Mouse (Mus musculus): ENCODE measurements around the gene Arsj. TPM values are rescaled to one million over a fixed set of nuclear protein-coding genes. Genes with fewer than 3 reads are reported as not detected.

The Arsj gene
- polyA plus RNA-seq, 1 experiment from 2014 or later = 0.81 TPM

DNA sequence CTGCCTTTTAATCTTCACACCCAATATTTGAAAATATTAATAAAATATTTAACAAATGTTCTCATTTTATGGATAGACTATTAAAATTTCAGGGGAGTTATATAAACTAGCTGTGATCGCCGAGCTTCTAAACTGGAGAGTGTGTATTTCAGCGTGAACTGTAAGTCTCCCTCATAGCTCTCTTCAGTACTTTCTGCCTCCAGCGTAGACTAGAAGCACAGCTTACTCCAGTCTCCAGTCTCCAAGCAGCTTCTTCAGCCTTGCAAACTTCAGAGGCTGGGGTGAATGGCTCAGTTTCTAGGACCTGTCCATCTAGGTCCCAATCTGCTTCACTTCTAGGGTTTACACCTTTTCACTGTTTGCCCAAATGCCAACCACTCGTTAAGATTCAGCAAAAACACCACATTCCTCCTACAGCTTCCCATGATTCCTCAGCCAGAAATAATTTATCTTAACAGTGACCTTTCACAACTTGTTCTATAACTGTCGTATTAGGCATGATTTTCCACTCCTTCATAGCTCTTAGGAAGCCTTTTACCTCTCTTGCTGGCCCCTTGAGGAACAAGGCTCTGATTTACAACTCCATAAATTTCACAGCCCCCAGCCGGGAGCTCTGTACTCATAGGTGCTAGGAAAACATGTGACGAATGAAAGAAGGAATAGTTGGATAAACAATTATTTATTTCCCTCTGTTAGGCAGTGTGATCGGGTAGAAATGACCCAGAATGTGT, 9.5 kb downstream of the Arsj start:
- WGBS = 55% methylated on average over 9 of the region's 9 CpGs
- Histone ChIP-seq H3K27ac (no peak overlapping the region), H3K36me3 (no peaks in the 10 kb centered on the region), H3K4me2 (no peak overlapping the region), H3K9me3 (no peaks in the 10 kb centered on the region), H3K4me3 (no peak overlapping the region), H3K4me1 (no peaks in the 10 kb centered on the region), H3K27me3 (no peaks in the 10 kb centered on the region), H3K9ac (no peak overlapping the region)
- ATAC-seq (ENCODE audit: borderline replicate concordance, extremely low read depth, low FRiP score, low TSS enrichment) = no peak

DNA sequence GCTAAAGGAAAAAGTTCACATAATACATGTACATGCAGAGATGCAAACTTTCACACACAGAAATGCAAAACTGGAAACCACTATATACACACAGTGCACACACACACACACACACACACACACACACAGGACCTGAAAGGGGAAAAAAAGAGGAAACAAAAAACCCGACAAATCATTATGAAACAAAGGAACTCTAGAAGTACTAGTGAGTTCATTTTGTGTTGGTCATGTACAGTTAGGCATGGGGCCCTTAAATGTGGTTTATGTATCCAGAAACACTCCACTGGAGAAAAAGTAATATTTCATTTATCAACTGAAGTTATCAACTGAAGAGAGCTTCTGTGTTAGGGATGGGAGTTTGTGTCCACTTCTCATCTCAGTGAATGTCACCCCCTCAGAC, 10.2 kb downstream of the Arsj start:
- H3K9me3 ChIP-seq = no peaks in the 10 kb centered on the region
- no peak for ATAC-seq (ENCODE audit: borderline replicate concordance, extremely low read depth, low FRiP score, low TSS enrichment)
- H3K27me3 ChIP-seq = no peaks in the 10 kb centered on the region
- H3K4me2 ChIP-seq = no peak overlapping the region
- no peak overlapping the region for H3K9ac ChIP-seq
- no peaks in the 10 kb centered on the region for H3K36me3 ChIP-seq
- H3K4me1 ChIP-seq = no peaks in the 10 kb centered on the region
- WGBS = 50% methylated on average over 1 of the region's 1 CpGs
- H3K27ac ChIP-seq = no peak overlapping the region
- H3K4me3 ChIP-seq = no peak overlapping the region

DNA sequence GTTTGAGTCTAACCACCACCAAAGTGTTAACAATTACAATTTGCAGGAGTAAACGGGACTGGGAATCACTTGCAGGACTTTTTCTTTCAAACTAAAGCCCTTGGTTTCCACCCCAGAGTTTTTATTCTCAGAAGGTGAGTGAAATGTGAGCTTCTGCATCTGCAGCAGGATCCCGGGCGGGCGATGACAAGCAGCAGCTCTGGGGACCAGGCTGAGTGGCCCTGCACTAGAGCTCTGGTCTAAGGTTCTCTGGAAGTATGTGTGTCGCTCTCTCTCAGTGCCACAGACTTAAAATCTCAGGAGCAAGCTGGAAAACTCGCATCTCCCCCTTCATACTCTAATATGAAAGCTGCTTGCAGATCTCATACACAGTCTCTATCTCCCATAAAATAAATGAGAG, 15.8 kb downstream of the Arsj start:
- H3K9me3 ChIP-seq = no peaks in the 10 kb centered on the region
- no peaks in the 10 kb centered on the region for H3K36me3 ChIP-seq
- 55% methylated on average over 6 of the region's 6 CpGs for WGBS
- no peak overlapping the region for H3K4me2 ChIP-seq
- ATAC-seq (ENCODE audit: borderline replicate concordance, extremely low read depth, low FRiP score, low TSS enrichment) = no peak
- H3K27ac ChIP-seq = no peak overlapping the region
- H3K4me3 ChIP-seq = no peak overlapping the region
- H3K9ac ChIP-seq = no peak overlapping the region
- H3K4me1 ChIP-seq = no peaks in the 10 kb centered on the region
- H3K27me3 ChIP-seq = no peaks in the 10 kb centered on the region

DNA sequence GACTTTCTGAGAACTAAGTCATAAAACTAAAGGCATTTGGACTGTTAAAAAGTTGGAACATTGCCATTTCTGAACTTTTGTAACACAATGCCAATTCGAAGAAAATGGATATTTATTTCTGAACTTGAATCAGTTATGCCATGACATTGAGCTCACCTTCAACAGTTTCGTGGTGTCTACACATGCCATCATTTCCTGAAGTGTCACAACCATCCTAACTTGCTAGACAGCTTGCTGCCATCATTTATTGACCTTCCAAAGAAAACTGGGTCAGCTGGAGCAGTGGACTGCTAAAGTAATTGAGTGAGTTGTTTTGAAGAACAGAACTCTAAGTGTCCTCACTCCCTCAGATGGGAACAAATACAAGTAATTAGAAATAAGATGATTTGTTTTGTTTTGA, 16.2 kb downstream of the Arsj start:
- ATAC-seq (ENCODE audit: borderline replicate concordance, extremely low read depth, low FRiP score, low TSS enrichment) = no peak
- Histone ChIP-seq H3K36me3 (no peaks in the 10 kb centered on the region), H3K27ac (no peak overlapping the region), H3K9me3 (no peaks in the 10 kb centered on the region), H3K9ac (no peak overlapping the region), H3K27me3 (no peaks in the 10 kb centered on the region), H3K4me2 (no peak overlapping the region), H3K4me3 (no peak overlapping the region), H3K4me1 (no peaks in the 10 kb centered on the region)
- WGBS = 45% methylated on average over 2 of the region's 2 CpGs

DNA sequence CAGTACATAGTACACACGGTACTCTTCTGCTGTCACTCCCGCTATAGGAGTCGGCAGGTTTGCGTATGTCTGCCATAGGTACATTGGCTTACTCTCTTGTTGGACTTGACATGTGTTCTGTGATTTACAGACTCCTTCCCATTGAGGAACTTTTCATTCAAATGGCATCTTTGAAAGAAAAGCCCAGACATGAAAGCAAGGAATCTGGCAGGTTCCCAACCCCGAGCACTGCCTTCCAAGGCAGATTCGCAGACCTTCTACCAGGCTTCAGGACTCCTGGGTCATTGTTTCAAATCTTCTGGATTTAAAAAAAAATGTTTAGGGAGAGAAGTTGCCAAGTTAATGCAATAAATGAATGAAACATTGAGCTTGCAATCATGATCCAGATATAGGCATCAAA, 19.8 kb downstream of the Arsj start:
- 85% methylated on average over 6 of the region's 6 CpGs for WGBS

DNA sequence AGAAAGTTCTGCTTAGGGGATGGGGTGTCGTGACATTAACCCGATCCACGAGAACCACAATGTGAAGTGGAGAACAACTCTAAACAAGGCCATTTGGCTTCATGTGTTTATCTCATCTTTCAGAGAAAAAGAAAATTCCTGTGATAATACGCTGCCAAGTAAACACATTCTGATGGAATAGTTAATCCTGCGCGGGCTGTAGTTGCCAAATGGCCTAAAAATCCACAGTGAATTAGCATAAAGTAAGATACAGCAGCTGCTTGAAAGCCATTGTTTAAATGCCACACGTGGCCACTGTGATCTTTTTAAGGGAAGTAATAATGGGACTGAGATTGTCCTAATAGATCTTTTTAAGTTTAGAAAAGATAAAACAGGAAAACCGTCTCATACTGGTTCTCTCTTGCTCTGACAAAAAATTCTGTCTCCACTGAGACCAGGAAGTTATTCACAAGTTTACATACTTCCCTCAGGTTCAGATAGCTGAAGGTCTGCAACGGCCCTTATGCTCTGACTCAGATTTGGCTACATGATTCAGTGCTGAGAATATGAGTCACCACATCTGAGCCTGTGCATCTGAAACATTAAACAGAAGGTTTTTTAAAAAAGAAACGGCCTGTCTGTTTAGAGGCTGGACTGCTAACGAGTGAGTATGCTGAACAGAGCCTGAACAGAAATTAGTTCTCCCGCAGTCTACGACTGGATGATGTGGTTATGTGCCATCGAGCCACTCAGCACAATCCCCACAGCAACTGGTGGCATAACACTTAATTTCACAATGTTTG, 21.4 kb downstream of the Arsj start:
- no peak overlapping the region for H3K4me3 ChIP-seq
- WGBS = 42% methylated on average over 14 of the region's 14 CpGs
- H3K9me3 ChIP-seq = no peaks in the 10 kb centered on the region
- H3K27ac ChIP-seq = peak overlapping the region; percentile 75
- no peaks in the 10 kb centered on the region for H3K36me3 ChIP-seq
- no peaks in the 10 kb centered on the region for H3K27me3 ChIP-seq
- peak; percentile 81; the same call in 1 of the 2 replicates for ATAC-seq (ENCODE audit: borderline replicate concordance, extremely low read depth, low FRiP score, low TSS enrichment)
- no peak overlapping the region; the same call in 1 of the 2 replicates for H3K9ac ChIP-seq
- no peak overlapping the region for H3K4me2 ChIP-seq
- 0 out of 2 replicates have a peak, but pooled peaks cover 8% of the 10 kb centered on the region for H3K4me1 ChIP-seq

More for the DNA sequence above, 19.8 kb downstream of the Arsj start:
- Histone ChIP-seq H3K27me3 (no peaks in the 10 kb centered on the region), H3K4me1 (0 out of 2 replicates have a peak, but pooled peaks cover 8% of the 10 kb centered on the region), H3K4me2 (no peak overlapping the region), H3K9me3 (no peaks in the 10 kb centered on the region), H3K36me3 (no peaks in the 10 kb centered on the region), H3K27ac (no peak overlapping the region), H3K4me3 (no peak overlapping the region), H3K9ac (no peak overlapping the region)
- ATAC-seq (ENCODE audit: borderline replicate concordance, extremely low read depth, low FRiP score, low TSS enrichment) = no peak

DNA sequence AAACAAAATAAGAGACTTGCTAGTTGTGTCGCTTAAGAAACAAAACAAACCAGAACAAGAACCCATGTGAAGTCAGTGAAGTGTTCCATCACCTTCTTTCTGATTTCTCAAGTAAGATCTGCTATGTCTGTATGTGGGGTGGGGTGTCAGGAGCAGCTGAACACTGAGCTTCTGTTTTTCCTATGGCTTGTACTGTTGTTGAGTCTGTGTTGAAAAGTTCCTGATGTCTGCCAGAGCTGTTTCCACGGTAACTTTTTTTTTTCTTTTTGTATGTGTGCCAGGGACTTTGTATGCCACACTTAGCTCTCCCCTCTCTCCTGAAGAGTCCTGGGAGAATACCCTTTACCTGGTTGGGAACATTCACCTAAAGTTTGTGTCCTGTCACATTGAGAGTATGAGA, 34.0 kb downstream of the Arsj start:
- no peaks in the 10 kb centered on the region for H3K4me1 ChIP-seq
- H3K4me2 ChIP-seq = no peak overlapping the region
- WGBS = 59% methylated on average over 2 of the region's 2 CpGs
- H3K27ac ChIP-seq = no peak overlapping the region
- H3K4me3 ChIP-seq = no peak overlapping the region
- H3K27me3 ChIP-seq = no peaks in the 10 kb centered on the region
- H3K9ac ChIP-seq = no peak overlapping the region
- H3K36me3 ChIP-seq = no peaks in the 10 kb centered on the region
- ATAC-seq (ENCODE audit: borderline replicate concordance, extremely low read depth, low FRiP score, low TSS enrichment) = no peak
- H3K9me3 ChIP-seq = no peaks in the 10 kb centered on the region

DNA sequence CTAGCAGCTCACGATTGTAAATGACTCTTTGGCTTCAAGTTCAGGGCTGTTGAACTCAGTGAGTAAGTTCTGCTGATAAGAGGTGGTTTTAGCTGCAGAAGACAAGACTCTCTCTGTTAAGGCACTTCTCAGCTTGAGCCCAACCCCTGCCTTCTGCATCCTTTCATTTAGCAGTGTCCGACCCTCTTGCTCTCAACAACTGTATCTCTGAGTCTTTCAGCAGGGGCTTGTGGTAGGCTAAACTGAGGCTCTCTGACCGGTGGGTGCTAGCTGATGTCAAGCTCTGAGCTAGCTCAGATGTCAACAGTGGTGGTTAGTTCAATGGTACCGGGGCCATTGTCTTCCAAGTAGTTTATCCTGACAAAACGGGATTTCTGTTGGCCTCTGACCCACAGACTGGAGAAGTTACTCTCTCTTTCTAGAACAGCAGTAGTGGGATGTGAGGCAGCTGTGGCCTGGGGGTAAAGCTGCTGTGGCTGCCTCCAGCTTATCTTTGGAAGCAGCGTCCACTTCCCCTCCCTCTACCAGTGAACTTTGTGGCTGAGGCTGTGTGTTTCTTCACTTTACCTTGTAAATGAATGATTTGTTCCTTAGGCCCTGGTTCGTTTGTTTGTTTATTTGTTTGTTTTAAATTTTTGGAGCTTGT, 34.6 kb downstream of the Arsj start:
- Histone ChIP-seq H3K9me3 (no peaks in the 10 kb centered on the region), H3K4me1 (no peaks in the 10 kb centered on the region), H3K27me3 (no peaks in the 10 kb centered on the region), H3K27ac (no peak overlapping the region), H3K36me3 (no peaks in the 10 kb centered on the region), H3K9ac (no peak overlapping the region), H3K4me3 (no peak overlapping the region), H3K4me2 (no peak overlapping the region)
- ATAC-seq (ENCODE audit: borderline replicate concordance, extremely low read depth, low FRiP score, low TSS enrichment) = peak; percentile 42; the same call in 1 of the 2 replicates
- 38% methylated on average over 7 of the region's 7 CpGs for WGBS

DNA sequence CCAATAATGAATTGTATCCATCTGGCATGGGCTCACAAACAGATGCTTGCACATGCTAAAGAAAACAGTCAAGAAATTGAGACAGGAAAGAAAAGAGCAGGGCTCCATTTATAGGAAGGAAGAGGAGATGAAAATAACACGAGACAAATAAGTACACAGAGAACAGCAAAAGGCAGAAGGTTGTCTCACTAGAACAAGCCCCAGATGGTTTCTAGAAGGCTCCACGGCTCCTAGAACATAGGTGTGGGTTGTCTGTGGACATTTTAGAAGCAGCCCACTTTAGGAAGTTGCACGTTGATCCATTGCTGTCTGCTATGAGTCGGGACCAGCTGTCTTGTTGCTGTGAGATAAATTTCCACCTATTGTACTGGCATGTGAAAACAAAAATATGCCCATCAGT, 37.2 kb downstream of the Arsj start:
- no peak overlapping the region for H3K4me3 ChIP-seq
- H3K27ac ChIP-seq = no peak overlapping the region
- no peak overlapping the region for H3K4me2 ChIP-seq
- no peaks in the 10 kb centered on the region for H3K4me1 ChIP-seq
- H3K9ac ChIP-seq = no peak overlapping the region
- no peaks in the 10 kb centered on the region for H3K36me3 ChIP-seq
- ATAC-seq (ENCODE audit: borderline replicate concordance, extremely low read depth, low FRiP score, low TSS enrichment) = no peak
- H3K9me3 ChIP-seq = no peaks in the 10 kb centered on the region
- H3K27me3 ChIP-seq = no peaks in the 10 kb centered on the region
- 51% methylated on average over 4 of the region's 4 CpGs for WGBS

DNA sequence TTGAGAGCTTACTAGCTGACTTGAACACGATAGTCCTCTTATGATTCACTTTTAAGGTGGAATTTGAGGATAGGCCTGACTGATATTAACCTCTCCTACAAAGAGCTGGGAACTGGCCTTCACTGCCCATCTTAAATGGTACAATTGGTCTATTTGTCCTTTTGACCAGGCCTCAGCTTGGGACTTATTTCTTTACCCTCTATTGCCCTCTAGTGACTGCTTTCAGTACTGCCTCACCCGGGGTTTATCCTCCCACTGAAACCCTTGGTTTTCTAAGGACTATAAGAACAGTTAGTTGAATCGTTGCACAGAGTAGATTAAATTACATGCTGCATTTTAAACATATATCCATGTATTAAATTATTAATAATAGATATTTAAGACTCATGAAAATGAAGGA, 39.4 kb downstream of the Arsj start:
- H3K4me1 ChIP-seq = no peaks in the 10 kb centered on the region
- 0 out of 2 replicates have a peak, but pooled peaks have one; percentile 42 for ATAC-seq (ENCODE audit: borderline replicate concordance, extremely low read depth, low FRiP score, low TSS enrichment)
- H3K4me2 ChIP-seq = no peak overlapping the region
- no peaks in the 10 kb centered on the region for H3K9me3 ChIP-seq
- no peak overlapping the region for H3K27ac ChIP-seq
- no peaks in the 10 kb centered on the region for H3K27me3 ChIP-seq
- H3K9ac ChIP-seq = no peak overlapping the region
- no peak overlapping the region for H3K4me3 ChIP-seq
- 21% methylated on average over 3 of the region's 3 CpGs for WGBS
- no peaks in the 10 kb centered on the region for H3K36me3 ChIP-seq

DNA sequence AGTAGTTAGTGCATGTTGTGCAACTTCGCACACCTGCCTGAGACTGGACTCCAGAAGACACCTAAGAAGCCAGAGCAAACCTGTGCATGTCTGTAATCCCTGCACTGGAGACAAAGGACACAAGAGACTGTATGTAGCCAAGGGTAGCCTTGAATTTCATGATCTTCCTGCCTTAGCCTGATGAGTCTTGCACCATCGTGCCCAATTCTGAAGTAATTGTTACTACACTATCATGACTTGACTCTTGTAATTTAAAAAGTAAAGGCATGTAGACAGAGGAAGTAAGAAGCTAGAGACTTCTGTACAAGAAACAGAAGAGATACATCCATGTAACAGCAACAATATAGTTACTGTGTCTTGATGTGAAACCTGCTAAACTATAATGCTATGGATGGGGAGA, 40.7 kb downstream of the Arsj start:
- Histone ChIP-seq H3K9me3 (no peaks in the 10 kb centered on the region), H3K27me3 (no peaks in the 10 kb centered on the region), H3K36me3 (no peaks in the 10 kb centered on the region), H3K4me2 (no peak overlapping the region), H3K4me1 (no peaks in the 10 kb centered on the region), H3K4me3 (no peak overlapping the region), H3K9ac (no peak overlapping the region), H3K27ac (no peak overlapping the region)
- no peak for ATAC-seq (ENCODE audit: borderline replicate concordance, extremely low read depth, low FRiP score, low TSS enrichment)
- WGBS = 78% methylated on average over 2 of the region's 2 CpGs

DNA sequence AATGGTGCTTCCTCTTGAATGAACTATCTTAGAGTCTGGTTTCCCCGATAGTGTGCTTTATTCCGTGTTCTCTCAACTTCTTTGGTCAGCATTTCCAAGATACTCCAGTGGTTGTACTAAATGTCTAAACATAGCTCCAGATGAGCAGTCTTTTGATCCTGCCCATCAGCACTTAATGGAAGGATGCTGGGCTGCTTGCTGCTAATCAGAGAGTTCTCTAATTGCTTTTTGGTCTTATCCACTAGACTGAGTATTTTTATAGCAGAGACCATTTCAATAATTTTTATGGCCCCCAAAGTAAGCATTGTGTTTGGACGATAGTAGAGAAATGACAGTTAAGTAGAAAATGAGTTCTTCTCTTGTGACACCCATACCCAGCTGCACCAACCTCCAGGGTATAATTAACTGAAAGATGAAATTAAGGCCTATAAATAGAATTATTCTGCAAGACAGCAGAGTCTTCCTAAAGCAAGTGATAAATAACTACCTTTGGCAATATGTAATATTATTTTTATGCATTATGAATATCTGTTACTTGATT, 67.1 kb downstream of the Arsj start:
- no peak for ATAC-seq (ENCODE audit: borderline replicate concordance, extremely low read depth, low FRiP score, low TSS enrichment)
- Histone ChIP-seq H3K4me3 (no peak overlapping the region), H3K4me2 (no peak overlapping the region), H3K9ac (no peak overlapping the region), H3K27ac (no peak overlapping the region), H3K9me3 (no peaks in the 10 kb centered on the region), H3K27me3 (no peaks in the 10 kb centered on the region), H3K4me1 (no peaks in the 10 kb centered on the region), H3K36me3 (no peaks in the 10 kb centered on the region)
- 86% methylated on average over 3 of the region's 3 CpGs for WGBS

Measured in lung, embryonic 15.5 days (tissue).